Mouse (Mus musculus) right cerebral cortex, adult 2 months (tissue): Measurements from ENCODE around the gene Apol11a.
A peak's percentile ranks its signal among the peaks of the same experiment; 100 is the strongest.
"Not testable (repeated sequence)": the region's sequence is repeated elsewhere in the genome, so short reads cannot be mapped to it uniquely, and the experiment has no call there.

Experiments
- DNase-seq, 2 experiments: peaks; one replicate each; pipeline ENCODE4 v3.0.0; 2021 to 2022; ENCODE audit warnings: low spot score in 2 of 2

The Apol11a gene

GRCm38 (mm10) chr15:77507966-77508365, at the start of gene Apol11a:
TSS of gene Apol11a (plus strand) at chr15:77508271.
- DNase-seq, result not testable (repeated sequence)

DNA sequence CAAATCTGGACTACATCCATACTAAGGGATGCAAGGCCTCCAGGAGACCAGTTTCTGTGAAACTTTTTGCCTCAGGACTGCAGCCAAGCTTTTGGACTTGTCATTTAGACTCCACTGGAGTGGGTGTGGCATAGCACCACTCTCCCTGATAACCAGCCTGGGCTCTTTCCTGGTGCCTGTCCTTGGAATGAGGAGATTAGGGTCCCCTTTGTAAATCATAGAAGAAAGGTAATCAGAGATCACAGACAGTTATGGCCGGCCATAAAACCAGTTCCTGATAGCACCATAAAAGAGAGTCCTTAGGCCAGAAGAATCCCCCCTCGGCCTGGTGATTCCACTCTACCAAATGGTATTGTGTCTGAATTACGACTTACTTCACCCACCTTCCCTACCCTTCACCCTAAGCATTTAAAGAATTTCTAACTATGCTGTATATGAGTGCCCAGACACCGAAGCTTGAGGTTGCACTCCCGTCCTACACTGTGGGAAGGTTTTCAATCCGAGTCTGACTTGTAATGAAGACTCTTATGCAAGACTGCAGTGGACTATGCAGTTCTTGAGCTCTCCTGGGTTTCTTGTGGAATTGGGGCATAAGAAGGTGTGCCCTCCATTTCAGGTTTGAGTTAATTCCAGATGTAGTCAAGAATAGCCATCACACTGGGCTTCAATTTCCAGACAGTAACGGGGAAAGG, 33.2 kb upstream of the Apol11a start:
- not testable (repeated sequence) for DNase-seq

- DNase-seq, result not testable (repeated sequence)
Measured at GRCm38 (mm10) chr15:77476693-77477092, 31.4 kb upstream of the Apol11a start, which contains the start of gene Apol10a. TSS of gene Apol10a (plus strand) at chr15:77477047.

DNA sequence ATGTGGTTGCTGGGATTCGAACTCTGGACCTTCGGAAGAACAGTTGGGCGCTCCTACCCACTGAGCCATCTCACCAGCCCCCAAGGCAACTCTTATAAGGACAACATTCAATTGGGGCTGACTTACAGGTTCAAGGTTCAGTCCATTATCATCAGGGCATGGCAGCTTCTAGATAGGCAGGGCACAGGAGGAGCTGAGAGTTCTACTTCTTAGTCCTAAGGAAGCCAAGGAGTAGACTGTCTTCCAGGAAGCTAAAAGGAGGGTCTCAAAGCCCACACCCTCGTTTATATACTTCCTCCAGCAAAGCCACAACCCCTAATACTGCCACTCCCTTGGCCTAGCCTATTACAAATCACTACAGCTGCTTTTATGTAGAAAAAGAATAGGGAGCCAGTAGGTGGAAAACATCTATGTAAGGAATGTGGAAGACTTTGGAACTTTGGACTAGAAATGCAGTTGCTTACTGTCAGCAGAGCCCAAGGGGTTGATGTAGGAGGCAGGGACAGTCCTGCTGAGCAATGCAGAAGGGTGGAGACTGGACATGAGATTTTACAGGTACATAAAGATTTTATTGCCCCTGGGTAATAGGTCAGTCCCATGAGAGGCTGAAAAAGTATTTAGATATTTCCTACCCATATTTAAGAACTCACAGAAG, 25.8 kb upstream of the Apol11a start:
- no peak for DNase-seq

- not testable (repeated sequence) for DNase-seq
Measured at GRCm38 (mm10) chr15:77493181-77493580, 14.9 kb upstream of the Apol11a start.

DNA sequence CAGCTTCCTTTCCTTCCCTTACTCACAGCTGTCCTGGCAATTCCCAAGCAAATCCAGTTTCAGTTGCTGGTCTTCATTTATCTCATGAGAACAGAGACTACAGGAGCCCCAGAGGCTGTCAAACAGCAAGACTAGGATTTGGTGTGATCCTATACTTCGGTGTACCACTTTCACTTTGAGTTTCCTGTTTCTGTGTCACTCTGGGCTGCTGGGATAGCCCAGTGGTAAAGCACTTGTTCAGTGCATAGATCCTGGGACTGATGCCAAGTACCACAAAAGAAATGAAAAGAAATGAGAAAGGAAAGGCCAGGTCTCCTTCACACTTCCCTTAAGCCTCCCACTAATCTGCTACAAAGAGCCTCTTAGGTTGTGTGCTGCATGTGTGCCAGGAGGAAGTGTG, 13.4 kb upstream of the Apol11a start:
- not testable (repeated sequence) for DNase-seq

- not testable (repeated sequence) for DNase-seq
Measured at GRCm38 (mm10) chr15:77520596-77520995, 12.5 kb downstream of the Apol11a start.

- DNase-seq, result peak; percentile 25 to 29
Measured at GRCm38 (mm10) chr15:77523186-77523843, 15.2 kb downstream of the Apol11a start.

DNA sequence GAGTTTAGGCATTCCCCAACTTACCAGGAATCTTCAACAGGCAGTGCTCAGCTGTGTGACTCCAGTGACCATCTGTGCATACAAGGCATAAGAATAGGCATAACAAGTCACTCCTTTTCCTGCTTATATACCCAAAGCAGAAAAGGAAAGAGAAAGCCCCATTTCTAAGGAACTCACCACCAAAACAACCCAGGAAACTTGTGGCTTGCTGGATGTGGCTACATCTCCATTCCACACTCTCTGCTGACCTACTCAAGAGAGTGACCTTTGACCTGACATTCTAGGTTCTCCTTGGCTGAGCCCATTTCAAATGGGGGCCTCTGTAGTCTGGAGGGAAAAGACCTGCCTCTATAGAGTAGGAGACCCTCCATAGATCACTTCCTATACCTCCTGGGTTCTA, 25.1 kb downstream of the Apol11a start, which contains the start of gene Apol7c:
Apol7c (minus strand) TSS at position 101 of the 400 bp plus-strand sequence.
- DNase-seq, result no peak

DNA sequence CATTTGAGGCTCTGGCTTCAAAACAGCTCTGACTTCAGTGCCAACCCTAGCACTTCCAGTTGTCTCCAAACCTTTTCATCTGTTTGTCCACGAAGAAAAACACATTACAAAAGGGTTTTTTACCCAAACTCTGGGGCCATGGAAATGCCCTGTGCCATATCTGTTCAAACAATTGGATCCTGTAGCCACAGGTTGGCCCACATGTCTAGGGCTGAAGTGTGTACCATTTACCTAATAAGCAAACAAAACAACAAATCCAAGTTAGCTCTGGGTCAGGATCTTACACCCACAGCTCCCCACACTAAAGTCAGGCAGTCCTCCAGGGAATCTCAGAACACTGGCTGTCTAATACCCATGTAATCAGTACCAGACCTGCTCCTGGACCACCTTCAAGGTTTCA, 31.1 kb downstream of the Apol11a start:
- DNase-seq, result not testable (repeated sequence)

- no peak for DNase-seq
Measured at GRCm38 (mm10) chr15:77561792-77562191, 53.7 kb downstream of the Apol11a start, which contains the start of gene 1700025B11Rik. TSS of gene 1700025B11Rik (minus strand) at chr15:77561892.

GRCm38 (mm10) chr15:77563219-77563618, 55.1 kb downstream of the Apol11a start:
- DNase-seq, result no peak
